Mouse (Mus musculus) adrenal gland, postnatal 10 days (tissue): ENCODE data around the gene Kbtbd3. TPM values are rescaled to one million over a fixed set of nuclear protein-coding genes. Genes with fewer than 3 reads are reported as not detected.

Source experiments
- DNase-seq: peaks from one replicate; pipeline ENCODE4 v3.0.0; 2021; ENCODE audit warnings: mixed read lengths
- long read RNA-seq, 2 experiments: library from polyadenylated mRNA; stranded (forward); transcript quantifications; one replicate each; pipeline ENCODE4 v2.0.0; 2021
- total RNA-seq, 2 experiments: library from RNA; stranded (reverse); gene quantifications; 2 replicates each; pipeline ENCODE4 v1.2.3; 2021

Kbtbd3 gene
- 1 to 10 TPM; 2.3 to 4.5 TPM for total RNA-seq
- long read RNA-seq, experiment 1, transcript Kbtbd3-201 (3 exons, 2,231 nt), result major isoform, 5 of 9 reads
- long read RNA-seq, experiment 1, partial matches to known transcripts, result 1 of 9 reads
- long read RNA-seq, experiment 1, other reads (novel, unspliced or antisense), result 2 of 9 reads
- long read RNA-seq, experiment 2, transcript Kbtbd3-201 (3 exons, 2,231 nt), result major isoform, 9 of 15 reads
- long read RNA-seq, experiment 2, partial matches to known transcripts, result 1 of 15 reads
- long read RNA-seq, experiment 2, other reads (novel, unspliced or antisense), result 2 of 15 reads

GRCm38 (mm10) chr9:4309351-4310085, at the start of gene Kbtbd3, which contains the start of gene Aasdhppt:
Gene Kbtbd3 (plus strand): TSS chr9:4309833.
Gene Aasdhppt (minus strand): TSS chr9:4309471.
- peak; percentile 99 for DNase-seq

DNA sequence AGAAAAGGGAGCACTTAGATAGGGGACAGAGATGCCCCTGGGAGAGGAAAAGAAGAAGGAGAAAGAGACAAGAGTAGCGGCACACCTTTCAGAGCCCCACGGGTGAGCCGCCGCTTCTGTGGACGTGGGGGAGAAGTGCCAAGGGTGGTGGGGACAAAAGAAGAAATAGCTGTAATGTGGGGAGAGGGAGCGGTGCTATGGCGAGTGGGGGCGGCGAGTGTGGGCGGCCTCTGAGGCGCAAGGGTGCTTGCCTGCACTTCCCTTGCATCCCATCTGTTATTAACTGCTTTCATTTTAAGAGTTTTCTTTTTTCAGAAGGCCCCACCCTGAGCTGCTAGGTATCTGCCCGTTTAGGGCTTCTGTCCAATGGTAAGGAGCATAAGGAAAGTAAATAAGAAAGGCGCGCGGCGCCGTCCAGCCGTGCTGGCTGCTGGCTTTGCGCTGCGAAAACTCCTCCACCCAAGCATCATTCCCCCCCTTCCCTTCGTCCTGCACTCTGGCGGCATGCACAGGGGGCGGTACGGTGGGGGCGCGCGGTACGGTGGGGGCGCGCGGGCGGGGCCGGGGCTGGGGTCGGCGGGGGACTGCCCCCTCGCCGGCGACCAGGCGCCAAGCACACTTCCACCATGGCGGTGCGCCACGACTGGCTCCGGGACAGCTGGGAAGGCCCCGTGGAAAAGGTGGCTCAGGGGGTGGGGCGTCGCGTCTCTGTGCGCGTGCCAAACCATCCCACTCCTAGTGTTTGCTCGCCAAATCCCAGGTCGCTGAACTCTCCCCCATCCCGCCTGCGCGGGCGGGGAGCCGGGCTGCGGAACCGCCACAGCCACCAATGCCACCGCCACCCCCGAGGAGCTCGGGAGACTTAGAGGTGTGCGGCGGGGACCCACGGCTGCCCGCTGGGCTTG, 49.5 kb upstream of the Kbtbd3 start:
- peak; percentile 42 for DNase-seq

DNA sequence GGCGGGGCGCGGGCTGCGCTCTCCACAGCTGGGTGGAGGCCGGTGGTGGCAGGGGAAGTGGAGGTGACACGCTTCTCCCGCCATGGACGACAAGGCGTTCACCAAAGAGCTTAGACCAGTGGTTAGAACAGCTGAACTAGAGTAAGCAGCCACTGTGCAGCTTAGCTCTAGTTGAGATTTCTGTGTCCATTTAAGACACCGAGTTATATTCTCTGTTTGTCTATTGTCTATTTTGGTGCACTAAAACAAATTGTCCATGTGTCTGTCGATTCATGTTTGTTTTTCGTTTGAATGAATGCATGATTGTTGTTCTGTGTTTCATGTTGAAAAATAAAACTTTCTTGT, 48.9 kb upstream of the Kbtbd3 start:
- no peak for DNase-seq

DNA sequence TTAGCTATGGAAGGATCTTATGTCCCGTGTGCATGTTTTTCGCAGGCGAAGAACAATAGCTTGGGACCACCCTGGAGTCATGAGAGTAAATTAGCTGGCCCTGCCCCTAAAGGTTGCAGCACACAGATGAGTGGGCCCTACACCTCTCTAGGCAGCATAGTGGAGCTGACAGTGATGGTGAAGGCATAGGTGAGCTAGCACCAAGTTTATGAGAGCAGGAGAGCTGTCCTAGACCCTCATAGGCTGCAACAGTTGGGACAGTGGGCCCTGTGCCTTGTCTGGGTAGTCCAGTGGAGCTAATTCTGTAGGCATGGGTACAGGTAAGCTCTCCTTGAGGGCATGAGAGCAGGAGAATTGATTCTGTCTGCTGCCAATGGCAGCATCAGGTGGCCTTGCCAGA, 42.8 kb upstream of the Kbtbd3 start:
- DNase-seq, result no peak

DNA sequence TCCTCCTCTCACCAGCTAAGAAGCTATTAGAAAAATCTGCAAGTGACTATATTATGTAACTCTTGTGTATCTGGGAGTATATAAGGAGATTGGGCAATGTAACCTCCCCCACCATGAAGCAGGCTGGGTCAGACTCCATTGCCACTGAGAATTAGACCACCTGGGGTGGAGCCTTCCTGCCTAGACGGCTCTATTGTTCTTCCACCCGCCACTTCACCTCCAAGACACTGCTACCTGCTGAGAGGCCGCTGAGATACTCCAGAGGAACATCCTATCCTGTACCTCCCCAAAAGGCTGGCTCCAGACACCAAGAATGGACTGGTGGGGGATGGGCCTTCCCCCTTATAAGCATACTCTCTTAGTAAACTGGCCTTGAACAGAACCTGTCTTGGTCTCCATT, 25.8 kb upstream of the Kbtbd3 start:
- DNase-seq, result no peak

GRCm38 (mm10) chr9:4300466-4300865, 9.2 kb upstream of the Kbtbd3 start:
- DNase-seq, result peak; percentile 15

DNA sequence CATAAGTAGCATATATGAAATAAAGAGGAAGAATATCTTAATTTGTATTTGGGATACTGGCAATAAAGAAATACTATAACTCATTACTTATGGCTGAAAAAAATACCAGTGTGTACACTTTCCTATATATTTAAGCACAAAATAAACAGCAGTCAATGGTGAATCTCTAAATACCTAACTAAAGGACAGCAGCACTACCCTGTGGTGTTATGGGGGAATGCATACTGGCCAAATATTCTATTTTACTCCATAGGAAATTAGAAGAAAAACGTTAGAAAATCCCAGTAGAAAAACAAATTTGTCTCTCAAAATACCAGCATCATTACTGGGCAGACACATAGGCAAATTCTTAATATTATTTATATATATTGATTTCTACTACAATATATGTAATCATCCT, 4.8 kb upstream of the Kbtbd3 start:
- DNase-seq, result no peak

DNA sequence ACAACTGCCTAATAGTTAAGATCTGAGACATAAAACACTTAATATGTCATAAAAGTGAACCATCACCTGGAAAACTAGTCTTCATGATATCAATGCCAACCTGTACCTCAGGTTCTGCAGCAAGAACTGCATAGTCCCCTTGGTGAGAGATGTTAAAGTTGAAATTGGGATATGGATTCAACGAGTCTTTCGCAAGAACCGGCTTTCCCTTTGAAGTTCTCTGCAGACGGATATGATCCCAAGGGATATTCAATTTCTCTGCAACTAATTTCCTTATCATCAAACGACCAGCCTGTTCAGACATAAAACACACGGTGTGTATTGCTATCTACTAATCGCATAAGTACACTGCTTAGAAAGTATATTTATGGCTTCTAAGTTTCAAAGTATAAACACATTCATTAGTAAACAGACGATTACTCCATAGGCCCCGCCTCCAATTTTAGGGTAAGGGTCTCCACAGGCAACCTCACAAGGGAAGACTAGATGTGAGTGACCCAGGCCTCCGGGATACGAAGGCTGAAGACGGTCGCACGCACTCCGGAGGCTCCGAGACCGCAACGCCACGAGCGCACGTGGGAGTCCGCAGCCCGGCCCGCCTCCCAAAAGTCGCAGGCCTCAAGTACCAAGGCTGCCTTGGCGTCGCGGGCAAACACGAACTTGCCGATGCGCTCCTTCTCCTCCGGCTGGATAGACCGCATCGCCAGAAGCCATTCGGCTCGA, 844 bp upstream of the Kbtbd3 start:
- peak; percentile 6 for DNase-seq

- no peak for DNase-seq
These were observed 1.1 kb downstream of the Kbtbd3 start for GRCm38 (mm10) chr9:4310706-4311105.

- DNase-seq, result no peak
These were observed 1.5 kb downstream of the Kbtbd3 start for GRCm38 (mm10) chr9:4311162-4311561.

DNA sequence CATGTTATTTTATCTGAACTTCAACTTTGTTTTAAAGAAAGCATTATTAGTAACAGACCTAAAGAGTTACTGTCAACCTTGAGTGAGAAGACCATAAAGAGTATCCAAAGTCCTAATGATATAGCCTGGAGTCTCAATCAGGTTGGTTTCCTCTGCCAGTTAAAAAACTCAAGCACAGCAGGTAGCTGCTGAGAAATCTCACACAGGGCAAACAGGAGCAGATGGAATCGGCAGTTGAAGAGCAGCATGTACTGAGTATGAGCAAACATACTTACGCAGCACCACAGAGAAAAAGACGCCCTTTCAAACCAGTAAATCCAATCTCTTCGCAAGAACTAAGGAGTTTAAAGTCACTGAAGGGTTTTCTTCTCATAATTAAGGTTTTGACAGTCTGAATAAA, 4.3 kb downstream of the Kbtbd3 start:
- DNase-seq, result no peak

GRCm38 (mm10) chr9:4315746-4316145, 6.1 kb downstream of the Kbtbd3 start:
- no peak for DNase-seq

GRCm38 (mm10) chr9:4318939-4319721, 9.5 kb downstream of the Kbtbd3 start:
- DNase-seq, result no peak

DNA sequence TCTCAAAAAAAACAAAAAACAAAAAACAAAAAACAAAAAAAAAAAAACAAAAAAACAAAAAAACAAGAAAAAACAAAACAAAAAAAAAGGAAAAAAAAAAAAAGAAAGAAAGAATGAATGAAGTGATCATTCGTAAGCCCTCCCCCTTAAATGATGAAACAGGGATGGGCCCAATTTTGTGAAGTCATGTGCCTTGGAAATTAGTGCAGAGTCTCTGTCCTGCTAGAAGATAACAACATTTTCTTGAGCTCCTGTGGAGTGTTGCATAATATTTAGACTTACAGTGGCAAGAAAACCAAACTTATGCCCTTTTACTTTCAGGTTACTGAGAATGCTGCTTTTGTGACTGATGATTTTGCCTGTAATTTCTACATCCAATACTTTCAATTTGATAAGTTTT, 43.5 kb downstream of the Kbtbd3 start:
- DNase-seq, result no peak

- DNase-seq, result peak; percentile 96
These were observed 66.4 kb downstream of the Kbtbd3 start, which contains the start of gene Msantd4 for GRCm38 (mm10) chr9:4375828-4376639. Gene Msantd4 (plus strand): TSS chr9:4376562.

DNA sequence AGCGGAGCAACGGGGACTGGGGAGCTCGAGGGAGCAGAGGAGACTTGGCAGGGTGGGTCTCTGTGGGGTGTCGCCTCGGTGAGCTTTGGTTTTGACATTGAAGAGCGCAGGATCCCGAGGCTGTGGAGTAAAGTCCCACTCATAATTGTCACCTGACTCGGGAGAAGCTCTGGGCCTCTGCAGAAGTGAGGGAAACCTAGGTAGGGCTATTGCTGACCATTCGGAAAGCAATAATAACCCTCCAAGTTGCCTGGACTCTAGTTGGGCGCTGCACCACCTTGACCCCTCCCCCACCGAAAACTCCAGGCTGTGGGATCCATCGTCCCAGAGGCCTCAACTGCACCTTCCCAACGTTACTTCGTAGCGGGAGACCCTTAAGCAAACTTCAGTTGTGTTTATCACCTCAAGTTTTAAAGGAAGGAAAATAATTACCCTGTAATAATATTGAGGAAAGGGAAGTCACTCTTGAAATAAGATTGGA, 67.0 kb downstream of the Kbtbd3 start:
- DNase-seq, result peak; percentile 61
